Mouse (Mus musculus) telencephalon, adult 2 months (tissue): ENCODE data around the gene Olfr640.

Experiments used
- DNase-seq: peaks from one replicate; pipeline ENCODE4 v3.0.0-alpha.2; 2011; ENCODE audit warnings: low read depth, low spot score

Gene Olfr640

GRCm38 (mm10) chr7:104025473-104025872, at the start of gene Olfr640:
Gene Olfr640 (minus strand): TSS chr7:104025573.
- DNase-seq = no peak

- no peak for DNase-seq
Measured at GRCm38 (mm10) chr7:104071769-104072168, 46.4 kb upstream of the Olfr640 start, which contains the start of gene Olfr644. Gene Olfr644 (minus strand): TSS chr7:104071869.

GRCm38 (mm10) chr7:104061345-104061744, 36.0 kb upstream of the Olfr640 start, which contains the start of gene 4930516K23Rik:
Gene 4930516K23Rik (minus strand): TSS chr7:104061445.
- no peak for DNase-seq

- DNase-seq = no peak
Measured at GRCm38 (mm10) chr7:104059215-104059614, 33.8 kb upstream of the Olfr640 start.

- DNase-seq = no peak
Measured at GRCm38 (mm10) chr7:104052566-104052965, 27.2 kb upstream of the Olfr640 start, which contains the start of gene Olfr642. Gene Olfr642 (minus strand): TSS chr7:104052666.

- DNase-seq = no peak
Measured at GRCm38 (mm10) chr7:104050745-104051144, 25.4 kb upstream of the Olfr640 start.

- DNase-seq = no peak
Measured at GRCm38 (mm10) chr7:104035145-104035544, 9.8 kb upstream of the Olfr640 start, which contains the start of gene Olfr641. Gene Olfr641 (plus strand): TSS chr7:104035445.

- no peak for DNase-seq
Measured at GRCm38 (mm10) chr7:104026978-104027377, 1.6 kb upstream of the Olfr640 start.

GRCm38 (mm10) chr7:104021651-104022050, 3.7 kb downstream of the Olfr640 start:
- no peak for DNase-seq

GRCm38 (mm10) chr7:104018953-104019352, 6.4 kb downstream of the Olfr640 start:
- DNase-seq = no peak

GRCm38 (mm10) chr7:104017203-104017602, 8.2 kb downstream of the Olfr640 start, which contains the start of gene Olfr639:
Gene Olfr639 (minus strand): TSS chr7:104017303.
- no peak for DNase-seq

- no peak for DNase-seq
Measured at GRCm38 (mm10) chr7:103999124-103999523, 26.2 kb downstream of the Olfr640 start.

- DNase-seq = no peak
Measured at GRCm38 (mm10) chr7:103998446-103998845, 26.9 kb downstream of the Olfr640 start, which contains the start of gene Olfr638. Gene Olfr638 (plus strand): TSS chr7:103998746.

- no peak for DNase-seq
Measured at GRCm38 (mm10) chr7:103971782-103972181, 53.6 kb downstream of the Olfr640 start.

GRCm38 (mm10) chr7:103970852-103971251, 54.5 kb downstream of the Olfr640 start, which contains the start of gene Olfr635:
Gene Olfr635 (plus strand): TSS chr7:103971152.
- DNase-seq = no peak
